Mouse (Mus musculus): ENCODE data around the gene Rtn4r. TPM values are rescaled to one million over a fixed set of nuclear protein-coding genes. Genes with fewer than 3 reads are reported as not detected.

Gene Rtn4r
- total and polyA plus RNA-seq, 3 experiments = not detected

GRCm38 (mm10) chr16:18159778-18160177, 32.3 kb downstream of the Rtn4r start:
- Histone ChIP-seq H3K4me1 (ENCODE audit: control insufficient read depth in 1 of 2, insufficient read depth in 2 of 2) (peaks cover 13 to 23% of the 10 kb centered on the region in 2 experiments), H3K9me3 (replicated peaks; ENCODE audit: low read length) (no peaks in the 10 kb centered on the region), H3K9ac (ENCODE audit: insufficient read depth, low read depth) (no peak overlapping the region), H3K27ac (ENCODE audit: insufficient read depth, low read depth) (no peak overlapping the region), H3K79me2 (replicated peaks; ENCODE audit: control insufficient read depth, extremely low read depth, insufficient read depth, poor library complexity, severe bottlenecking) (no peaks in the 10 kb centered on the region), H3K27me3 (replicated peaks) (peaks cover 95% of the 10 kb centered on the region), H3K4me2 (ENCODE audit: insufficient read depth, low read depth, poor library complexity, severe bottlenecking) (no peak overlapping the region), H3K36me3 (replicated peaks in 1 of 2; ENCODE audit: control insufficient read depth in 1 of 2, insufficient read depth in 1 of 2, low read length in 1 of 2) (no peaks in the 10 kb centered on the region), H3K4me3 (replicated peaks in 1 of 3; ENCODE audit: low read depth in 2 of 3, low read length in 2 of 3, poor library complexity in 1 of 3) (no peak overlapping the region)
- TF ChIP-seq ELF1 (IDR thresholded peaks at IDR 0.05; ENCODE audit: low read depth, low read length) (no peak), RAD21 (IDR thresholded peaks at IDR 0.05; ENCODE audit: low read depth, low read length) (no peak)
- dilution Hi-C loops (cut with MboI; ENCODE audit: extremely low pct_ligation_motif_present, extremely low pct_unique_long_range_greater_than_20kb, low sequenced_read_pairs) (no loop called here), in situ Hi-C loops (cut with MboI; ENCODE audit: low pct_ligation_motif_present, low pct_unique_long_range_greater_than_20kb, low sequenced_read_pairs) (no loop called here)
- no peak for DNase-seq (ENCODE audit: extremely low read depth)

- Histone ChIP-seq H3K9me3 (replicated peaks; ENCODE audit: low read length) (no peaks in the 10 kb centered on the region), H3K36me3 (replicated peaks in 1 of 2; ENCODE audit: control insufficient read depth in 1 of 2, insufficient read depth in 1 of 2, low read length in 1 of 2) (no peaks in the 10 kb centered on the region), H3K27me3 (replicated peaks) (peaks cover 96% of the 10 kb centered on the region), H3K4me2 (ENCODE audit: insufficient read depth, low read depth, poor library complexity, severe bottlenecking) (no peak overlapping the region), H3K4me3 (replicated peaks in 1 of 3; ENCODE audit: low read depth in 2 of 3, low read length in 2 of 3, poor library complexity in 1 of 3) (no peak overlapping the region), H3K79me2 (replicated peaks; ENCODE audit: control insufficient read depth, extremely low read depth, insufficient read depth, poor library complexity, severe bottlenecking) (no peaks in the 10 kb centered on the region), H3K9ac (ENCODE audit: insufficient read depth, low read depth) (no peak overlapping the region), H3K4me1 (ENCODE audit: control insufficient read depth in 1 of 2, insufficient read depth in 2 of 2) (peaks cover 13 to 23% of the 10 kb centered on the region in 2 experiments), H3K27ac (ENCODE audit: insufficient read depth, low read depth) (no peak overlapping the region)
- in situ Hi-C loops (cut with MboI; ENCODE audit: low pct_ligation_motif_present, low pct_unique_long_range_greater_than_20kb, low sequenced_read_pairs) (no loop called here), dilution Hi-C loops (cut with MboI; ENCODE audit: extremely low pct_ligation_motif_present, extremely low pct_unique_long_range_greater_than_20kb, low sequenced_read_pairs) (no loop called here)
- TF ChIP-seq MAFK (IDR thresholded peaks at IDR 0.05; ENCODE audit: insufficient replicate concordance, low read length) = no peak
- no peak for TF ChIP-seq JUN (IDR thresholded peaks at IDR 0.05; ENCODE audit: insufficient read depth, low read depth, low read length)
- no peak for TF ChIP-seq USF1 (IDR thresholded peaks at IDR 0.05; ENCODE audit: low read depth, low read length)
- no peak for TF ChIP-seq NRF1 (IDR thresholded peaks at IDR 0.05; ENCODE audit: low read depth, low read length)
- TF ChIP-seq EP300 (IDR thresholded peaks at IDR 0.05; ENCODE audit: low read length) = no peak
- no peak for TF ChIP-seq ZNF384 (IDR thresholded peaks at IDR 0.05; ENCODE audit: low read depth, low read length)
- TF ChIP-seq CTCF (conservative IDR thresholded peaks at IDR 0.05 in 1 of 2, IDR thresholded peaks at IDR 0.05 in 1 of 2; ENCODE audit: low read depth in 2 of 2, low read length in 2 of 2) = no peak
- DNase-seq (ENCODE audit: extremely low read depth) = no peak
Observed at GRCm38 (mm10) chr16:18160514-18160913, 33.1 kb downstream of the Rtn4r start.

GRCm38 (mm10) chr16:18161190-18161589, 33.7 kb downstream of the Rtn4r start:
- H3K27me3 ChIP-seq (replicated peaks) = peaks cover 96% of the 10 kb centered on the region
- no peak overlapping the region for H3K4me3 ChIP-seq (replicated peaks in 1 of 3; ENCODE audit: low read depth in 2 of 3, low read length in 2 of 3, poor library complexity in 1 of 3)
- no peak overlapping the region for H3K4me2 ChIP-seq (ENCODE audit: insufficient read depth, low read depth, poor library complexity, severe bottlenecking)
- TF ChIP-seq MYC (IDR thresholded peaks at IDR 0.05; ENCODE audit: low read depth, low read length) = no peak
- no peak for TF ChIP-seq E2F4 (IDR thresholded peaks at IDR 0.05; ENCODE audit: insufficient replicate concordance, low read depth, low read length)
- TF ChIP-seq EP300 (IDR thresholded peaks at IDR 0.05; ENCODE audit: low read length) = no peak
- TF ChIP-seq TCF12 (IDR thresholded peaks at IDR 0.05; ENCODE audit: low read depth, low read length) = no peak
- TF ChIP-seq RAD21 (IDR thresholded peaks at IDR 0.05; ENCODE audit: low read depth, low read length) = no peak
- TF ChIP-seq KAT2A (IDR thresholded peaks at IDR 0.05; ENCODE audit: insufficient replicate concordance, low read length) = no peak
- TF ChIP-seq ELF1 (IDR thresholded peaks at IDR 0.05; ENCODE audit: low read depth, low read length) = no peak
- no peak for TF ChIP-seq CTCF (conservative IDR thresholded peaks at IDR 0.05 in 1 of 2, IDR thresholded peaks at IDR 0.05 in 1 of 2; ENCODE audit: low read depth in 2 of 2, low read length in 2 of 2)
- TF ChIP-seq MAX (IDR thresholded peaks at IDR 0.05; ENCODE audit: low read length) = no peak
- no peak for DNase-seq (ENCODE audit: extremely low read depth)
- H3K79me2 ChIP-seq (replicated peaks; ENCODE audit: control insufficient read depth, extremely low read depth, insufficient read depth, poor library complexity, severe bottlenecking) = no peaks in the 10 kb centered on the region
- H3K9ac ChIP-seq (ENCODE audit: insufficient read depth, low read depth) = no peak overlapping the region
- H3K27ac ChIP-seq (ENCODE audit: insufficient read depth, low read depth) = no peak overlapping the region
- no peaks in the 10 kb centered on the region for H3K9me3 ChIP-seq (replicated peaks; ENCODE audit: low read length)
- in situ Hi-C loops (cut with MboI; ENCODE audit: low pct_ligation_motif_present, low pct_unique_long_range_greater_than_20kb, low sequenced_read_pairs) (no loop called here), dilution Hi-C loops (cut with MboI; ENCODE audit: extremely low pct_ligation_motif_present, extremely low pct_unique_long_range_greater_than_20kb, low sequenced_read_pairs) (no loop called here)
- H3K36me3 ChIP-seq (replicated peaks in 1 of 2; ENCODE audit: control insufficient read depth in 1 of 2, insufficient read depth in 1 of 2, low read length in 1 of 2) = no peaks in the 10 kb centered on the region
- H3K4me1 ChIP-seq (ENCODE audit: control insufficient read depth in 1 of 2, insufficient read depth in 2 of 2) = peaks cover 13 to 23% of the 10 kb centered on the region in 2 experiments
